Mouse (Mus musculus) c-Kit-positive CD71-positive TER-119-positive erythroid progenitor cells, embryonic 14.5 days (primary cell): ENCODE measurements around the gene Dicer1.
A peak's percentile ranks its signal among the peaks of the same experiment; 100 is the strongest.

Experiments used
- DNase-seq: peaks from one replicate; pipeline ENCODE4 v3.0.0-alpha.2; 2013; ENCODE audit warnings: low spot score

Gene Dicer1

DNA sequence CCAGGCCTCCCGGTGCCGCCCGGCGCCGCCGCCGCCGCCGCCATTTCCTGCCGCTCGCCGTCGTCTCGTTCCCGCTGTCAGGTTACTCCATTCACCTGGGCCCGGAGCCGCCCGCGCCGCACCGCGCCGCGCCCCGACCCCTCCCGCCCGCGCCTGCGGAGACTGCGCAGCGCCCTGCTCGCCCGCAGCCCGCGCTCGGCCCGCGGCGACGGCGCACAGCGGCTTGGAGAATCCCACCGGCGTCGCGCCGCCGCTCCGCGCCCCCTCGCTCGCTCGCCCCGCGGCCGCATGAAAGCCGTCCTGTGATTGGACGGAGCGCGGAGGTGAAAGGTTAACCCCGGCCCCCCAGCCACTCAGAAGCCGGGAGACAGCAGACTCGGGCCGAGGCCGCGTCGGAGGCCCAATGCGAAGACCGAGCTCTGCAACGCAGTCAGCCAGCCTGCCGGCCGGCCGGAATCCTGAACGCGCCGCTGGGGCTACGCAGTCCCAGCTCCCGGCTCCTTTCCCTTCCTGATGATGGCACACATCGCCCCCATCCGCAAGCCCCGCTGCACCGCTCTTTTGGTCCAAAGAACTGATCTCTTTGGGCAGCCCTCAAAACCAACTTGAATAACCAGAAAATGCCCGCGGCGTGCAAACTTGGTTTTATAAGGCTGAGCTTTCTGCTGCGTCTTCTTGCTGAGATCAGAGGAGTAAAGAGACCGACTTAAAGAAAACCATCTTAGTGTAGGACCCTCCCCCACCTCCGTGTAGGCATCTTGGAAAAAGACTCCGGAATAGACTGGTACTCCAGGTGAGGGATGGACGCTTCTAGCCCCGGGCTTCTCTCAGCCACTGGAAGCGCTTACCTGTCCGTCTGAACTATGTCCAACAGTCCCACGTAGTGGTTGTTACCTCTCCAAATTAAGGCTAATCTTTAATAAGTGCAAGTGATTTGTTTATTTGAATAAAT, at the start of gene Dicer1:
TSS of gene Dicer1 (minus strand) at position 139 of the 952 bp plus-strand sequence.
- peak; percentile 89 for DNase-seq

DNA sequence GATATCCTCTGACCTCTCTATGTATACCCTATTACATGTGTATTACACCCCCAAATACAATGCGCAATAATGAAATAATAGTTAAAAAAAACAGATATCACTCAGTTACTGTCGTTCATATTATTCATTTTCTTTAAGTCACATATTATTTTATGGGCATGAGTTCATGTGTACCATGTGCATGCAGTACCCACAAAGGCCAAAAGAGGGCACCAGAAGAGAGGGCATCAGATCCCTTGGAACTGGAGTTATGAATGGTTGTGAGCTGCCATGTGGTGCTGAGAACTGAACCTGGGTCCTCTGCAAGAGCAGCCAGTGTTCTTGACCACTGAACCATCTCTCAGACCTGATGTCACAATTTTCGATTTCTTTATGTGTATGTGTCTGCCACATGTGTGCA, 47.6 kb upstream of the Dicer1 start:
- DNase-seq = no peak

DNA sequence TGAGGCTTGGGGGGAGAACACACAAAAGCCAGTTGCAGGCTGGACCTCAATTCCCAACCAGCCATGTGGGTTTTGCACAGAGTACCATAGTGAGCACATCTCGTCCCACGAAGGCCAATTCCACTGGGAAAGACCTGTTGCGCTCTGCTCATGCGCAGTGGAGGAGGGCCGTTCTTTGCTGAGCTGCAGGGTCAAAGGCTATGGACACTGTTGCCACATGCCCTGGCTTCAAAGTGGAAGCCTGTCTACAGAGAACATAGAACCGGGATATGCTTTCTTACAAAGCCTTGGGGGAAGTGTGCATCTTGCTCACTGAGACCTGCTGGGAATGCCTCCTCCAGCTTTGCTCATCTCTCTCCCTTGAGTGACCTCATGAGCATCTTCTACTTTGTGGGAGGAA, 46.2 kb upstream of the Dicer1 start:
- no peak for DNase-seq

DNA sequence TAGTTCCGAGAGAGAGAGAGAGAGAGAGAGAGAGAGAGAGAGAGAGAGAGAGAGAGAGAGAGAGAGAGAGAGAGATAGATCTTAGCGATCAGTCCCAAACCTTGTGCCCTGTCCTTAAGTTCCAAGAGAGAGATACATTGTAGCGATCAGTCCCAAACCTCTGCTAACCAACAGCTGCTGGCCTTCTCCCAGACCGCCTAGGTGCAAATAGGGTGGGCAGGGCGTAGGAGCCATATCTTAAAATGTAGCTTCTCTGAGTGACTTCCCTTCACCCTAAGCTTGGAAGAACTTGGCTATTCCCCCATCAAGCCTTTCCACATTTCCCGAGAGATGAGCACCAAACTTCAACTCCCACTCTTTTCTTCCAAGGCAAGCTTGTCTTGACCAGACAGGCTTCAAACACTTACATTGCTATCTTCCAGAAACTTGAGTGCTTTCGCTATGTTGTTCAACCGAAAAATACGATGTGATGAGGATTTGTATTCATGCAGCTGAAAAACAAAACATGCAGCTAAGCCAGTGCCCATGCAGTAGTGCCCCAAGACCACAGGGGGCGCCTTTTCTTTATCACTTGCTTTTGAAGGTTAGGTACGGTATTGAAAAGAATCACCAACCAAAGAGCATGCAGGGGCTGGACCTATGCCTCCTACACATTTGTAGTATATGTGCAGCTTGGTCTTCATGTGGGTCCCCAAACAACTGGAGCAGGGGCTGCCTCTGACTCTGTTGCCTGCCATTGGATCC, 45.1 kb upstream of the Dicer1 start:
- no peak for DNase-seq

DNA sequence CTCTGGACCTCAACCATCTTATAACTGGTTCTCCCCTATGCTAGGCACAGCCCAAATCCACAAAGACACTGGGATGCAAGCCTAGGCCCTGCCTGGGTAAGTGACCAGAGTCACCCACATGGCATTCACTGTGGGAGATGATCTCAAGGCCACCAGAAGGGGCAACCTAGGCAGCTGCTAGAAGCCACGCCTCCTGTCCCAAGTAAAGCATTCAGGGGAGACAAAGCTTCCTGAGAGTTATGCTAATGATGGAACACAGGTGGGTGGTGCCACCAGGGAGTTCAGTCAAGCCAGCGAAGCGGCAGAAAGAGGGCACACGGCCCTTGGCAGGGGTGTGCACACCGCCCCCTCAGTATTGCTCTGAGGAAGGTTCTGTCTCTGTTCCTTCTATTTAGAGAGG, 43.2 kb upstream of the Dicer1 start:
- no peak for DNase-seq

DNA sequence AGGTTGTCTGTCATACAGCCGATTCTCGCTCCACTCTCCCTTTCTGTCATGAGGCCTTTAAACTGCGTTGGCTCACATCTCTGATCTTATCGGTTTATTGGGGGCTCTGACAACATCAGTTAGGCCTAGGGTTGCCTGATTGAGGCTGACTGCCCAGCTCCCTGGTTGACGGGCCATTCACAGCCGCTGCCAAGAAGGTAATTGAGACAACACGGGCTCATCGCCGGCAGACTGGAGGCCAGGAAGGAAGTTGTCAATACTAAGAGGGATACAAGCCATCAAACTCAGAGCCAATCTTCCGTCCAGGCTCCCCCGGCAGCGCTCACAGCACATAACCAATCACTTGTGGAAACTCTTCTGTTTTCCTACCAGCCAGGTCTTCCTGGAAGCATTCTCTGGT, 41.7 kb upstream of the Dicer1 start:
- no peak for DNase-seq

DNA sequence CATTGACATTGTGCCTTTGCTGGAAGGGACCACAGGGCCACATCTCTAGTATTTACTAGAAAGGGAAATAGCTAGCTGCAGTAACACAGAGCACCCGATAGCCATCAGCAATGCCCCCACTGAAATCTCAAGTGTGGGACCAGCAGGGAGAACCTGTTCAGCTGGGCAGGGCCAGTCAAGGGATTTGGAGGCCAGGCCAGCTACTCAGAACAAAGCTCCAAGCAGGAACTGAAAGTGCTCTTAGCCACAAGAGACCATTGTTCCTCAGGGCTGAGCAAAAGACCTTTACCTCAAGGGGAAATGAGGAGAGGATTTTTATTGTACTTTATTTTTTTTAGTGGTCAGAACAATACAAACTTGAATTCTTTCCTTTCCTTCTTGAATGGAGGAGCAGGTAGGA, 25.9 kb upstream of the Dicer1 start:
- no peak for DNase-seq

DNA sequence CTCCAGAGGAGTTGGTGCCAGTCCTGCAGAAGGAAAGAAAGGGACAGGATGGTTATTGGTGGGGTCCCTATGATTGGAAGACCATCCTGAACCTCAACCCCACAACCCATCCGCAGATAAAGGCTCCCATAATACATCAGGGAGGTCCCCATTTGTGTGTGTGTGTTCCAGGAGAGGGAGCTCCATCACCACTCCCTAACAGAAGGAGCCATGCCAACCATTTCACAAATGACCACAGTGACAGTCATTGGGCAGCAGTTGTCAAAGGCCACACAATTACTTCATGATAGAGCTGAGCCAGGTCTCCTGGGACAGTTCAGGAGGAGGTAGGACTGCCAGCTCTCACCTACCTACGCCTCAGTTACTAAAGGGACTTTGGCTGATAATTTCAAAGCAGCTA, 20.2 kb upstream of the Dicer1 start:
- no peak for DNase-seq

DNA sequence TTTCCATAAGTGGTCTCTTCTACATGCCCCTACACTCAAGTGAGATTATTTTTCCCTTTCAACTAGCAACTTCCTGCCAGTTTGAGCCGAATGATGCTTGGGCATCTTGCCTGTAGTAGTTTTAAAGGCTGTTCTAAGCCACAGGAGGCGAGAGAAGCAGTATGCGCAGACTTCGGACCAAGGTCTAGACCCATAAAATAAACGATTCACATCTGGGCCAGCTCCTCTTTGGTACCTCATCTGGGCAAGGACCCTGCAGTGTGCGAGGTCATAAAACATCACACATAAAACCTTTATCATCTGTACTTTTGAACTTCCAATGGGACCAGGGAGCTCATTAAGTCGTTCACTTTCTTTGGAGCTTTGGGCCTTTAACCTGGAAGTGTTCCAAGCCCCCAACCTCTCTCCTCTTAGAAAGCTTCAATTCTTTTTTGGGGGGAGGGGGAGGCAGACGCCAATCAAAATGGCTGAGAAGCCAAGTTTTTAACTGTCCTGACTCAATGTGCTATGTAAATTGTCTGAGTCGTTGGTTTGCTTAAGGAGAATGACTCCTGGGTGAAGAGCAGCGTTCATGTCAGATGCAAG, 17.5 kb upstream of the Dicer1 start:
- no peak for DNase-seq

DNA sequence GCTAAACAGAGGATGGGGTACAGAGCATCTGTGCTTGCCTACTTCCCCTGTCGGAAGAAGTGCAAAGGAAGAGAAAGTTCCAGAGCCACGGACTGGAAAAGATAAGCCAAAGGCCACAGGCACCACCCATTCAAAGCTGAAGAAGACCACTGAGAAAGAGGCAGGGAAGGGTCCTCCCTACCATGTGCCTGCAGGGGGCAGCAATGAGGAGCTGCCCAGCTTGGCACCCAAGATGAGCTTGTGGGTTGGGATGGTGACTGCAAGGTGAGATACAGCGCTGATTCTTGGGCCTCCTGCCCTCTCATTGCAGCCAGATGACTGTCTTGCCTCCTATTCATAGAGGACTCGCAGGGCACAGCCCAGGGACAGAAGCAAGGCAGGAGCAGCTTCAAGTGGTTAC, 15.4 kb upstream of the Dicer1 start:
- DNase-seq = no peak

DNA sequence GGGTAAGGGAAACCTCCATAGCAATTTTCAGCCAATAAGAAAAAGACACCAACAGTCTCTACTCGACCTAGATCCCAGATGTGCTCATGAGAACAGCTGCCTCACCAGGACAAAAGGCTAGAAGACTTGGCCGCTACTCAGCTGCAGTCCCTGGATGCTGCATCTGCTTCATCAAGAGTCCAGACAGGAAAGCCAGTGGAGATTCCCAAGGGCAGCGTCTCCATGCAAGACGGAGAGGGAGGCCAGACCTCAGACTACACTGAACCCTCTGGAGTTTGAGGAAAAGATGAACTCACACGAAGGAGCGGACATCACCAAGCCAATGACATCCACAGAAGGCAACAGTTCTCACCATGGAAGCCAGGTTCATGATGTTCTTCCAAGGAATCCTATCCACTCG, 14.0 kb upstream of the Dicer1 start:
- DNase-seq = no peak

DNA sequence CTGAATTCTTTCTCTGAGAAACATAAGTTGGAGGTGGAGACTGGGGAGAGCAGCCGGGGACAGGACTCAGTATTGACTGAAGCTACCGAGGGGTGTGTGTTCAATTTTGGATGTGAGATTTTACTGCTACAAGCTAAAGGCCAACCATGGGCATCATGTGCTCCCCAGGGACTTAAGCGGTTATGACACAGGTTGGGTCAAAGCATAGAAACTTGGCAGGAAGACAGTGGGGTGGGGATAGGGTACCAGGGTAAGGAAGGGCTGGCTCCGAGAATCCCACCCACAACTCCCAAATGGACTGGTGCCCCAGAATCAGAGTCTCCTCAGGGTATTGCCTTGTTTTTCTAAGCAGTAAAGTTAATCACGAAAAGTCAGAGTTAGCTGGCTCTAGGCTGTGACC, 13.4 kb upstream of the Dicer1 start:
- no peak for DNase-seq

DNA sequence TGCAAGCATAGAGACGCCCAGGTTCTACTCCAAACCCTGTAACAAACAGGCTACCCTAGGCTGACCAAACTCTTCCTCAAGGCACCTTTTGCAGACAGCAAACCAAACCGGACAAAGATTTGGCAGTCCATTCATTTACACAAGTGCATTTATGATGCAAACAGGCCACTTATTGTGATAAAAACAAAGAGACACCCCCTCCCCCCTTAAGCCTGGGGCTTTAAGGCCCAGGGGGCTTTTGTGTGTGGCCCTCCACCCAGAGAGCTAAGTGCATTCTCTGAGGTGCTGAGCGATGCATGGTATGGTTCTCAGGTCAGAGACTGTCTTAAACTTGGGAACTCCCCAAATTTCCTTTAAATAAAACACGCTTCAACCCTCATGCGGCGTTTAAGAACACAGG, 12.2 kb upstream of the Dicer1 start:
- DNase-seq = no peak

DNA sequence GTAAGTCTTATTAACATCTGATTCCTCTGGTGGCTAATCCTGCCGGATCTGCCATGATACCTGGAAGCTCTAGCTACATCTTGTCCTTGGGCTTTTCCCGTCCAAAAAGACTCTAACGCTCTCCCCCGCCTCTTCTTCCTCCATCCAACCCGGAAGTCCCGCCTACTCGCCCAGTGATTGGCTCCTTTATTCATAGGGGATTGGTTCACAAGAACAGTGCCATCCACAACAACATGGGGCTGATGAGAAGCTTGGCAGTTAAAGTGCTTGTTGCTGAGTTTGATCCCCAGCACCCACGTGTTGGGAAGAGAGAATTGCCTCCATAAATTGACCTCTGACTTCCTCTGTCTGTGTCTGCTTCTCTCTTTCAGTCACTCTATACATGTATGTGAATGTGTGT, 9.7 kb upstream of the Dicer1 start:
- no peak for DNase-seq

DNA sequence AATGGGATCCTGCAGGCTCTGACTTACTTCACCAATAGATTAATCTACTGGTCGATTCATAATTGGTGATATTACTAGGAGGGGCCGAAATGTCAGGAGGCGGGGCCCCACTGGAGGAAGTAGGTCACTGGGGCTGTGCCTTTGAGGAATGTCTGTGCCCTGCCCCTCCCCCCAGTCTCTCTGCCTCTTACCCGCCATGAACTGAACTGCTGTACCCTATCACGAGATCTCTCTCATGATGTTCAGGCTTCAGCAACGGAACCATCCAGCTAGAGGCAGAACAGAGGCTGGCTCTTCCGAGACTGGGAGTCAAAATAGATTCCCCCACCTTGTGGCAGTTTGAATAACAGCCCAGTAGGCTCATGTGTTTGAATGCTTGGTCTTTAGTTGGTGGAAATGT, 6.3 kb upstream of the Dicer1 start:
- DNase-seq = no peak

DNA sequence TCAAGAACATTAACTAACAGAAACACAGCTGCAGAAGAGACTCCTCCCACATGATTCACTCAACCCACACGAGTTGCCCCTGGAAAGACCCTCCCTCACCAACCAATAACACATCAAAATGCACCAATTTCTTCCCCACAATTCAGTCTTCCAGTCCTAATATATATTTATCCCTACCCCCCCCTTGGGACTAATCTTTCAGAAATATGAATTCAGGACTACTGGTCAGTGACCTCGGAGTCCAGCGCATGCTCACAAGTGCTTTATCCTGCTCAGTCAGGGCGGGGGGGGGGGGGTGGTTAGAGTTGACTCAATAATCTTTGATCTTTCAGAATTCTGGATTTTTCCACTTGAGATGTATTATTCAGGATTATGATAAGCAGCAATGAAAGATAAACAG, 1.9 kb upstream of the Dicer1 start:
- DNase-seq = no peak

DNA sequence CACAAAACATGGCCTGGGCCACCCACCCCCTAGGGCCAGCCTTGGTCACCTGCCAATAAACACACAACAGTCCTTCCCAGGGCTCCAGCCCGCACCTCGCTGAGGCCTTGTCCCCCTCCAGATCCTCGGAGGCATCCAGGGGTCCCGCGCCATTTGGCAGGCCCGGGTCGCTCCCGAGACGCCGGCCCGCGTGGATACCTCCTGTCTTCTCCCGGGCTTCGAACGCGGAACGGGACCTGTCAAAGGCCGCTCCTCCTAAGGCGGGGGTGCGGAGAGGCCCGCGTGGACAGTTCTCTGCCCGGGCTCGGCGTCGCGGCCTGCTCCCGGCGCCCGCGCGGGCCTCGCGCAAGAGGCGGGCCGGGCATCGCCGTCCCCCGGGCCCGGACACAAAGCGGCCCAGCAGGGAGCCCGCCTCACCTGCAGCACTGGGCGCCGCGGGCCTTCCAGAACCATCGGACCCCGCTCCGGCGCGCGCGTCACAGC, 380 bp downstream of the Dicer1 start:
- DNase-seq = peak; percentile 3

DNA sequence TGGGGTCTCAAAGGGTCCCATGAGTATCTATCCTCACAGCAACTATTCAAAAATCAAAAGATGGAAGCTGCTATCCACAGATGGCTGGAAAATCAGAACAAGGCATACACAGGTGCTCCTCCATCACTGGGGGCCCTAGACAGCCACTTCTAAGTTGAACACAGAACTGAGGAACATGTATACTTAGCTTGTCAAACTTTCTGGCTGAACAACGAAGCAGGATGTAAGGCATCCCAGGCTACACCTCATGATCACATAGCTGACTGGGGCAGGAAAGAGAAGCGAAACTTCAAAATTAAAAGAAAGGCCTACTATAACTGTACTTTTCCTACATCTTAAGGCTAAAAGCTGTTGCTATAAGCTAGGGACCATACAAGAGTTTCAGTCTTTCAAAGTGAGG, 2.8 kb downstream of the Dicer1 start:
- DNase-seq = no peak

DNA sequence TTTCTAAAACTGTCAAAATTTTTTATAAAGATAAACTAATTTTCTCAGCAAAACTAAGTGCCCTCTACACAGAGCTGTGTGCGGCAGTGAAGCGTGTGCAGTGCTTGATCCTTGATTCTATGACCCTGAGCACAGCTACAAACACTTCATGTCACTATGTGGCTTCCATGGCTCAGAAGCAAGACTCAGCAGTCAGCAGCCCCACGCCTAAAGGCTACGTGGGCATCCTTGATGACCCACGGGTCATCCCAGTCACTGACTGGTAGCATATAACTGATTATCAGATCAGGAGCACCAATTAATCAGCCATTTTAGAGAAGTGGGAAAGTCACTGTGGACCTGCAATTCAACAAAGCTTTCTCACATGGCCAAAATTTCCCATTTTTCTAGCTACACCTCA, 4.5 kb downstream of the Dicer1 start:
- no peak for DNase-seq

DNA sequence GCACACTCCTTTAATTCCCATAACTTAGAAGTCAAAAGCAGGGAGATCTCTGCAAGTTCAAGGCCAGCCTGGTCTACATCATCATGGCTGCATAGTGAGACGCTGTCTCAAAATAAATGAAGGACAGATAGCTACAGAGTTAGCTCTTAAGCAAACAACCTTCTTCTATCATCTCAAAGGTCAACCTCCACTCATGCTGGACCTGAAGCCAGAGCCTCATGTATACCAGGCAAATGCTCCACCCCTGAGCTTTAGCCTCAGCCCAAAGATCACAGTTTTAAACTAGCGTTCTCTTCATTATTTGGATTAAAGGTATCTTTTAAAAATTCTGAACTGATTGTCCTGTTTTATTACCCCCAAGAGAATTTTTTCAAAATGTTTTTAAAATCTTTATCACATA, 5.2 kb downstream of the Dicer1 start:
- DNase-seq = no peak

DNA sequence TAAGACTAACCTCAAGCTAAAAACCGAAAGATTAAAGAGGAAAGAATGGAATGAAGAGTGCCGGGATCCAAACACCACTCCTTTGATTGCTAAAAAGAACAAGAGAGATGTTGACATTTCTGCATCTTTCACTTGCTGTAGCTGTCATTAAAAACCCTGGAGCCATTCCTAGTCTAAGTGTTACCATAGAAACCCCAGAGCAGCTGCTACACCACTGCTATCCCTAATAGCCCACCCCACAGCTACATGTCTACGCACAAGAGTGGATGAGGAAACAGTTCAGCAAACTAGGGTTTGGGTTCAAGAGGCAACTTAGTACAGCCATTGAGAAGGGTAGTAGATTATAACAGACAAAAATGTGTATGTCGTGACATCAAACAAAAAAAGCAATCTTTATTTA, 8.1 kb downstream of the Dicer1 start:
- no peak for DNase-seq

DNA sequence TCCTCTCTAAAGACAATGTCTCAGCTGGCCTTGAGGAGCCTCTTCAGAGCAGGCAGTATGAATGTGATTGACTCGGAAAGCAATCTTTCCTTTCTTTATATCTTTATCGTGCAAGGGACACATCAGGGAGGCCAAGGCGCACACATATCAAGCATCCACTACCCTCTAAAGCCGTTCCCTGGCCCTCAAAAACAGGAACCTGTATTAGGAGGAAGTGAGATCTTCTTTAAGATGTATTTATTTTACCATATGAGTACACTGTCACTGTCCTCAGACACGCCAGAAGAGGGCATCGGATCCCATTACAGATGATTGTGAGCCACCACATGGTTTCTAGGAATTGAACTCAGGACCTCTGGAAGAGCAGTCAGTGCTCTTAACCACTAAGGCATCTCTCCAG, 9.5 kb downstream of the Dicer1 start:
- no peak for DNase-seq
